Mouse (Mus musculus) midbrain, postnatal 0 days (tissue): ENCODE data around the gene Pkp1. TPM values are rescaled to one million over a fixed set of nuclear protein-coding genes. Genes with fewer than 3 reads are reported as not detected.

Source experiments
- ATAC-seq: fragments of 200-750 bp; cut with Nextera tagmentation; 2 replicates; pipeline ENCODE4 v1.8.0; 2017; ENCODE audit warnings: moderate number of reproducible peaks, mild to moderate bottlenecking, moderate TSS enrichment, moderate library complexity; ENCODE audit not compliant: low FRiP score
- DNase-seq: peaks from one replicate; pipeline ENCODE4 v3.0.0-alpha.2; 2015; ENCODE audit warnings: low spot score
- H3K27ac ChIP-seq: fragments of 300-500 bp; sonication (generic); 2 replicates; pipeline ENCODE4 v1.5.1; 2014; ENCODE audit warnings: low read depth, mild to moderate bottlenecking, low read length, mixed read lengths
- H3K27me3 ChIP-seq: fragments of 300-500 bp; sonication (generic); 2 replicates; pipeline ENCODE4 v1.6.1; 2014; ENCODE audit warnings: low read length, control low read depth, mixed read lengths; ENCODE audit not compliant: insufficient read depth
- H3K36me3 ChIP-seq: fragments of 300-500 bp; sonication (generic); 2 replicates; pipeline ENCODE4 v1.6.1; 2014; ENCODE audit warnings: low read length, control low read depth, mixed read lengths; ENCODE audit not compliant: insufficient read depth
- H3K4me1 ChIP-seq: fragments of 300-500 bp; sonication (generic); 2 replicates; pipeline ENCODE4 v1.6.1; 2014; ENCODE audit warnings: mild to moderate bottlenecking, control low read depth, antibody characterized with exemption, low read length, mixed read lengths; ENCODE audit not compliant: insufficient read depth
- H3K4me2 ChIP-seq: fragments of 300-500 bp; sonication (generic); 2 replicates; pipeline ENCODE4 v1.6.1; 2014; ENCODE audit warnings: low read depth, mild to moderate bottlenecking, low read length, mixed read lengths; ENCODE audit not compliant: poor library complexity, severe bottlenecking
- H3K4me3 ChIP-seq: fragments of 300-500 bp; sonication (generic); 2 replicates; pipeline ENCODE4 v1.5.1; 2014; ENCODE audit warnings: low read depth, mild to moderate bottlenecking, low read length, moderate library complexity
- H3K9ac ChIP-seq: fragments of 300-500 bp; sonication (generic); replicated peaks from 2 replicates; pipeline ENCODE4 v1.6.1; 2014; ENCODE audit warnings: mild to moderate bottlenecking, low read length, moderate library complexity, mixed read lengths; ENCODE audit not compliant: poor library complexity, severe bottlenecking
- H3K9me3 ChIP-seq: fragments of 300-500 bp; sonication (generic); 2 replicates; pipeline ENCODE4 v1.6.1; 2016; ENCODE audit warnings: low read length, control low read depth
- CTCF ChIP-seq: IDR thresholded peaks from 2 replicates; pipeline ENCODE4 v1.5.1; 2016; ENCODE audit warnings: antibody characterized with exemption, mild to moderate bottlenecking
- WGBS: fragments of 180-500 bp; shearing (Covaris S2); extraction: QIAGEN DNeasy Blood & Tissue Kit; methylation state at CpG from one replicate; pipeline ENCODE4 v1.1.7; 2014; 5-methylcytosine and 5-hydroxymethylcytosine counted together
- polyA plus RNA-seq: library from polyadenylated mRNA; unstranded; fragments of >200 nt; fragmentation: Nextera tagmentation; extraction: Ambion mirVana; gene quantifications from 2 replicates; pipeline ENCODE4 v1.2.1, GENCODE M21; 2015
- total RNA-seq: library from RNA; depleted of rRNA; stranded (reverse); fragments of >200 nt; gene quantifications from 2 replicates; pipeline ENCODE4 v1.2.3, GENCODE M21; 2014

The Pkp1 gene
- total and polyA plus RNA-seq, 2 experiments from 2014 or later, result 0.16 to 2.9 TPM

- Histone ChIP-seq H3K27ac (no peak overlapping the region), H3K4me1 (no peaks in the 10 kb centered on the region), H3K9me3 (no peaks in the 10 kb centered on the region), H3K27me3 (no peaks in the 10 kb centered on the region), H3K4me2 (no peak overlapping the region), H3K9ac (no peak overlapping the region), H3K36me3 (no peaks in the 10 kb centered on the region), H3K4me3 (no peak overlapping the region)
- ATAC-seq (no peak), DNase-seq (peak; percentile 17)
- TF ChIP-seq CTCF, result no peak
- 77% methylated on average over 20 of the region's 20 CpGs for WGBS
Measured at GRCm38 (mm10) chr1:135889461-135890185, 29.4 kb downstream of the Pkp1 start.

DNA sequence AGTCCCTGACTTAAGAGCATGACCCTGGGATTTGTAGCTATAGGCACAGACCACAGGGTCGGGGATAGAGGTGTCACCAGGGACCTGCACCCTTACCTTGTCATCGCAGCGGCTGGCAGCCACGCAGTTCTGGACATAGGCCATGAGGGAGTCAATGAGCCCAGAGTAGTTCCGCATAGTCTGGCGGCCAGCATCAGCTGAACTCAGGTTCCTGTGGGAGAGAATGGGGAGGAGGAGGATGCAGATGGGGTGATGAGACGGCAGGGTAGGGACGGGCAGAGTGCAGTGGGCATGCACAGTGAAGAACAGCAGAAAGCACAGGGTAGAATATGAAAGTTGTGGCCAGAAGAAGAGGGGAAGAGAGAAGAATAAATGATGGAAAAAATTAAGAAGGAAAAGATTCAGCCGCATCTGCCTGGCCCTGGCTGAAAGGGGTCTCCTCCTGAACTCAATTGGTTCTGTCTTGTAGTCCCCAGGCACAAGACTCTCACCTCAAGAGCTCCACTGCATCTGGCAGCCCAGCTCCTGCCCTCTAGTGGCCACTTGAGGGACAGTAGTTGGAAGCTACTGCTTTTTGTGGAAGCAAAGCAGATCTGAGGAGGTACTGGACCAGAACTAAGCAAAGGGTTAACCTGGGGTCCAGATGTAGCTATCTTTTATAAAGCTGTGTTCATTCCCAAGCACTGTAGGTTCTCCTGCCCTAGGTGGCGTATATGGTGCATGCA, 36.5 kb downstream of the Pkp1 start:
- H3K9ac ChIP-seq, result no peak overlapping the region
- DNase-seq (peak; percentile 66), ATAC-seq (no peak)
- no peak overlapping the region for H3K27ac ChIP-seq
- WGBS, result 71% methylated on average over 10 of the region's 10 CpGs
- H3K4me2 ChIP-seq, result no peak overlapping the region
- no peak overlapping the region for H3K4me3 ChIP-seq
- peak; percentile 88 for TF ChIP-seq CTCF
- H3K9me3 ChIP-seq, result no peaks in the 10 kb centered on the region
- no peaks in the 10 kb centered on the region for H3K4me1 ChIP-seq
- H3K27me3 ChIP-seq, result no peaks in the 10 kb centered on the region
- no peaks in the 10 kb centered on the region for H3K36me3 ChIP-seq

GRCm38 (mm10) chr1:135877248-135877647, 41.8 kb downstream of the Pkp1 start:
- no peak for DNase-seq
- no peaks in the 10 kb centered on the region for H3K36me3 ChIP-seq
- H3K27ac ChIP-seq, result no peak overlapping the region
- H3K4me1 ChIP-seq, result no peaks in the 10 kb centered on the region
- H3K4me2 ChIP-seq, result no peak overlapping the region
- H3K9me3 ChIP-seq, result no peaks in the 10 kb centered on the region
- H3K9ac ChIP-seq, result no peak overlapping the region
- ATAC-seq, result no peak
- no peaks in the 10 kb centered on the region for H3K27me3 ChIP-seq
- no peak for TF ChIP-seq CTCF
- no peak overlapping the region for H3K4me3 ChIP-seq
- WGBS, result 81% methylated on average over 2 of the region's 2 CpGs

DNA sequence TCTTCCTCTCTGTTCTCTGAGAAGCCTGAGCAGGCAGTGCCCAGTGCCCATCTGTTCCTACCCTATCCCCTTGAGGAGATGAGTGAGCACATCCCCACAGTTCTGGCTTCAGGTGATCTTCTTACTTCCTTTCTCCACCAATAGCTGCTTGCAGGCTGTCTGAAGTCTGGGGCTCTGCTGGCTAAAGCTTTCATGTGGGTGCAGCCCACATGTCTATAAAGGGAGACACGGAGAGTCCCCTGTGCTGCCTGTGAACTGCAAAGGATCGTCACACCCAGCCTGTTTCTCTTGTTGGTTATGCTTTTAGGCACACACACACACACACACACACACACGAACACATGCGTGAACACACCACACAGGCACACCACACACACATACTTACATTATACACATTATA, 46.0 kb downstream of the Pkp1 start:
- Histone ChIP-seq H3K9me3 (no peaks in the 10 kb centered on the region), H3K27me3 (no peaks in the 10 kb centered on the region), H3K27ac (no peak overlapping the region), H3K4me2 (no peak overlapping the region), H3K36me3 (no peaks in the 10 kb centered on the region), H3K9ac (no peak overlapping the region), H3K4me3 (no peak overlapping the region), H3K4me1 (no peaks in the 10 kb centered on the region)
- 92% methylated on average over 4 of the region's 4 CpGs for WGBS
- ATAC-seq (no peak), DNase-seq (no peak)
- no peak for TF ChIP-seq CTCF

- Histone ChIP-seq H3K36me3 (no peaks in the 10 kb centered on the region), H3K27ac (no peak overlapping the region), H3K27me3 (no peaks in the 10 kb centered on the region), H3K4me2 (no peak overlapping the region), H3K9me3 (no peaks in the 10 kb centered on the region), H3K9ac (no peak overlapping the region), H3K4me1 (no peaks in the 10 kb centered on the region), H3K4me3 (no peak overlapping the region)
- no peak for ATAC-seq
- TF ChIP-seq CTCF, result no peak
- 93% methylated on average over 6 of the region's 6 CpGs for WGBS
- DNase-seq, result no peak
Measured at GRCm38 (mm10) chr1:135868570-135868969, 50.4 kb downstream of the Pkp1 start.

GRCm38 (mm10) chr1:135865518-135866194, 53.4 kb downstream of the Pkp1 start:
- no peaks in the 10 kb centered on the region for H3K27me3 ChIP-seq
- DNase-seq, result peak; percentile 81
- H3K9ac ChIP-seq, result no peak overlapping the region
- WGBS, result 56% methylated on average over 19 of the region's 19 CpGs
- no peak overlapping the region for H3K4me2 ChIP-seq
- H3K36me3 ChIP-seq, result no peaks in the 10 kb centered on the region
- TF ChIP-seq CTCF, result peak; percentile 96
- no peaks in the 10 kb centered on the region for H3K4me1 ChIP-seq
- ATAC-seq, result peak; percentile 79; the same call in 1 of the 2 replicates
- no peak overlapping the region for H3K4me3 ChIP-seq
- no peaks in the 10 kb centered on the region for H3K9me3 ChIP-seq
- H3K27ac ChIP-seq, result no peak overlapping the region
